Mouse (Mus musculus): ENCODE measurements around the gene Saxo1.

Saxo1 gene

GRCm38 (mm10) chr4:86558228-86558627 lies at the start of gene Saxo1:
Gene Saxo1 (minus strand): TSS chr4:86558328.
- DNase-seq (ENCODE audit: low spot score), result no peak

GRCm38 (mm10) chr4:86591304-86591703 lies 33.2 kb upstream of the Saxo1 start:
- DNase-seq (ENCODE audit: low spot score), result no peak

- DNase-seq (ENCODE audit: low spot score), result no peak
These were observed 30.1 kb upstream of the Saxo1 start for GRCm38 (mm10) chr4:86588236-86588635.

DNA sequence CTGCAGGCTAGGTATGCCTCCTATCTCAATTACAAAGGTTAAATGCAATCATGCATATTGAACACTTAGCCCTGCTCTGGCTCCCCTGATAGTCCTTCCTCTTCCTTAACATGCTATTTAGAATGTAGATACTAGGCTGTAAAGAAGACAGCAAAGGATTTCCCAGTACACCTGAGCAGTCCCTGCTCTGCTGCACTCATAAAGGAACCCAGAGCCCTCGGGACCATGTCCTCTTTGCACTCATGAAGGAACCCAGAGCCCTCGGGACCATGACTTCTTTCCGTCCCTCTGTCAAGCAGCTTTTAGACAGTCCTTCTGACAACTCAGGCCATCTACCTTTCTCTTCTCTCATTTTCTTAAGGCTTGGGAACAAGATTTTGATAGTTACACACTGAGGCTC lies 22.5 kb upstream of the Saxo1 start:
- DNase-seq (ENCODE audit: low spot score), result no peak

DNA sequence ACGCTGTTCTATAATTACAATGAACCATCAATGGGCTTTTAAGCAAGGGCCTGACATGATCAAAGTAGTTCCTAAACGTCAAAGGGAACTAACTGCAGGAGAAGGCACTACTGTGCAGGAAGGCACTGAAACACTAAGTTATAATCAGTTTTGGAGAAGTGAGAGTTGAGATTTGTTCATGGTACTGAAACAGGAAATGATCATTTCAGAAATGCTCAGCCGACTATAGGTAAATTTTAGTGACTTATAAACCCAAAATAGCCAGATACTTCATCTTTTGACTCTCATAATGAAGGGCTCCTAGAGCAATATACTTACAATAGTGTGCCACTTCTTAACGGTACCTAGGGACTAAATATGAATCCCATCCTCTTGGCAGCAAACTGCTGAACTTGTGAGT lies 21.9 kb upstream of the Saxo1 start:
- no peak for DNase-seq (ENCODE audit: low spot score)

GRCm38 (mm10) chr4:86576630-86577225 lies 18.6 kb upstream of the Saxo1 start:
- no peak for DNase-seq (ENCODE audit: low spot score)

DNA sequence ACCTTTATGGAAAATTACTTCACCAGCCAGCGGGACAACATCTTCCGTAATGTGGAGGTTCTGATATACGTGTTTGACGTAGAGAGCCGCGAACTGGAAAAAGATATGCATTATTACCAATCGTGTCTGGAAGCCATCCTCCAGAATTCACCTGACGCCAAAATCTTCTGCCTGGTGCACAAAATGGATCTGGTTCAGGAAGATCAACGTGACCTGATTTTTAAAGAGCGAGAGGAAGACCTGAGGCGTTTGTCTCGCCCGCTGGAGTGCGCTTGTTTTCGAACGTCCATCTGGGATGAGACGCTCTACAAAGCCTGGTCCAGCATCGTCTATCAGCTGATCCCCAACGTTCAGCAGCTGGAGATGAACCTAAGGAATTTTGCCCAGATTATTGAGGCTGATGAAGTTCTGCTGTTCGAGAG lies 18.0 kb upstream of the Saxo1 start:
- no peak for DNase-seq (ENCODE audit: low spot score)

DNA sequence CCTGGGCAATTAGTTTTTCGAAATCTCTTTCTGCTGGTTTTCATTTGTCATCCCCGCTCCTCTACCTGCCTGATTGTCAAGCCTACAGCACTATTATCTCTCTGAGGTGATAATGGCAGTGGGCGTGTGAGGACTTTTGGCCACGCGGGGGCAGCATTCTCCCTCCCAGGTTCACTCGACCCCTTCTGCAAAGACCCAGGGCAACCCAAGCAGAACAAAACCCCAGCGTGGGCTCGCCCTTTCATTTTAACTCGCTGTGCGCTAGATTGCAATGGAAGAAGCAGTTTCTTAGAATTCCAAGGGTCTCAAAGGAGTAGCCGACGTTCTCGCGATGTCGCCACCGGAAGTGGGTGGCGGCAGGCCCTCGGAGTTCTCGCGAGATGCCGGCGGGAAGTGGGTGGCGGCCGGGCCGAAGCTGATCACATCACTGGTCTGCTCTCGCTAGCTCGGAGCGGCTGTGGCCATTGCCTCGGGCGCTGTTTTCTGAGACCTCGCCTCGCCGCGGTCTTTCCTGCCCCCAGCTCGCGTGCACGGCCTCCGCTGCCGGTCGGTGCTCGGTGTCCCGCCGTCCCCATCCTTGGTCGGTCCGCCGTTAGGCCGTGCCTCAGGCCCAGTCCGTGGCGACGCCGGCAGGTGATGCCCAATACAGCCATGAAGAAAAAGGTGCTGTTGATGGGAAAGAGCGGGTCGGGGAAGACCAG lies 17.3 kb upstream of the Saxo1 start, which contains the start of gene Rraga:
Gene Rraga (plus strand): TSS at position 386 of the 701 bp plus-strand sequence.
- DNase-seq (ENCODE audit: low spot score), result peak; percentile 98

GRCm38 (mm10) chr4:86574939-86575282 lies 16.8 kb upstream of the Saxo1 start:
- no peak for DNase-seq (ENCODE audit: low spot score)

DNA sequence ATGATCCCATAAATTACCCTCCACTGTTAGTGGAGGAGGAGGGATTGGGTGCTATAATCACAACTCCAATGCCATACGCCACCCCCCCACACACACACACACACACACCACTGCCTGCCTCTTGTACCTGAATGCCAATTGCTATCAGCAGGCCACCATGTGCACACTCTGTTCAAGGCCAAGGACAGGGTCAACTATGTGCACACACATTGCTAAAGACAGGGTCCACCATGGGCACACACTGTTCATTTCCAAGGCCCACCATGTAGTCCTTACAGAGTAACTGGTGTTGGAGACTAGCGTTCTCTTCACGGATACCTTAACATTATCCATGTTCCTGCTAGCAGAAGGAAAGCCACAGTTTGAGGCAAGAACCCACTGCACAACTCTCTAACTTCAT lies 2.9 kb upstream of the Saxo1 start:
- no peak for DNase-seq (ENCODE audit: low spot score)

DNA sequence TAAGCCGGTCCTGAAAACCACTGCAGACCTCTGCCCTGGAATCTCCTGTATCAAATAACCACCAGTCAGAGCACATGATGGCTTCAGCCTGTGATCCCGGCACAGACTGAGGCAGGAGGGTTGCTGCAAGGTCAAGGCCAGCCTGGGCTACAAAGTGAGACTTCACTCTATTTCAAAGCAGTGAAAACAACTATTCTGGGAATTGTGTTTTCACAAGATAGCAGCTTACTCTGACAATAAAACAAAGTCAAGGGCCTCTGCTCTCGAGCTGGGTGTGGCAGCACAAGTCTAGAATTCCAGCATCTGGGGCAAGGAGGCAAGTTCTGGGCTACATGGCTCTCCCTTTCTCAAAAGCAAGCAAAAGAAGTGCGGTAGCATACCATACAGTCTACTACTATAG lies 878 bp upstream of the Saxo1 start:
- DNase-seq (ENCODE audit: low spot score), result no peak

GRCm38 (mm10) chr4:86557371-86557770 lies 757 bp downstream of the Saxo1 start:
- no peak for DNase-seq (ENCODE audit: low spot score)

DNA sequence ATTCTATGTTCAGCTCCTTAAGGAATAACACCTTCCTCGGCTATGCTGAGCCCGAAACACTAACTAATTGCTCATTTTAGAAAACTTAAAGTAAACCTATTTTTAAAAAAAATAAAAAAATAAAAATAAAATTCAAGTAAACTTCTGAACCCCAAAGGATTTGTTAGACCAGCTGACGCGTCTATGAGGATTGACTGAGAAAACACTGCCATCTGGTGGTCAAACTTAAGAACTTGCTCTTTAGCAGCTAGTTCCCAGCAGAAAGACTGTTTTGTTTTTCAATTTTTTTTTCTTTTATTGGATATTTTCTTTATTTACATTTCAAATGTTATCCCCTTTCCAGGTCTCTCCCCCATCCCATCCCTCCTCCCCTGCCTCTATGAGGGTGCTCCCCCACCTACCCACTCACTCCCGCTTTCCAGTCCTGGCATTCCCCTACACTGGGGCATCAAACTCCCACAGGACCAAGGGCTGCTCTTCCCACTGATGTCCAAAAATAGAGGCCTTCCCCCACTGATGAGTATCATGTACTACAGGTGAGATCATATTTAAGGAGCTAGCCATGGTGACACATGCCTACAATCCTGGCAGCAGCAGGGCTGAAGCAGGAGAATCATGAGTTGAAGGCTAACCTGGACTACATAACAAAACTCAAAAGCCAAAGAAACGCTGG lies 3.0 kb downstream of the Saxo1 start:
- no peak for DNase-seq (ENCODE audit: low spot score)

DNA sequence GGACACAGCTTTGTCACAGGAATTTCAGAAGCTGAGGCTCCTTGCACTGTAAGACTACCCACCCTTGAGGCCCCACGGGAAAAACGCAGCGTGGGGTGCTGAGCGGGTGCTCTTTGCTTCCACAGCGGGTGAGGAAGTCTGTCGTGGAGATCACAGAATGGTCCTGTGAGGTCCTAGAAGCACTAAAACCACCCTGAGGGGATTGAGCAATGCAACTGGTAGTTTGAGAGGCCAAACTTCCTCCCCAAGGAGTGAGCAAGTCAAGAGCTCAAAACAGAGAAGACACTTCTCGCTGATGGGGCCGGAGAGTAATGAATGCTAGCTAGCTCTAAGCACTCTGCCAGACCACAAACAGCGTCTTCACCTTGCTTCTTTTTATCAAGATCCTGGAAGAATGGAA lies 9.8 kb downstream of the Saxo1 start:
- no peak for DNase-seq (ENCODE audit: low spot score)

DNA sequence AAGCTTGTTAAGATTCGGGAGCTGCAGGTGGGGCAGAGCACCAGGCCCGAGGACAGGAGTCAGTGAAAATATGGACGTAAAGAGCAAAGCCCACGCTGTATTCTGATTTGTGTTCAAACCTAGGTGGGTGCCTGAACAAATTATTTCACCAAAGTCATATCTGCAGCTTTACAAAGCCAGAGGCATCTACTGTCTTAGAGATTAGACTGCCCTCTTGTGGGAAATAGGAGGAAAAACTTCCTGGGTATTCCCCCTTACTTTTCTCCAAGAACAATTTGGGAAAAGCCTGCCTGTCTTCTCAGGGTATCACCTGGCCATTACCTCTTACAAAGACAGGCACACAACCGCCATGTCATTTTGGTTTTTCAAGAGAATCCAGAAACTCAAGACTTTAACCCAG lies 12.5 kb downstream of the Saxo1 start:
- no peak for DNase-seq (ENCODE audit: low spot score)

DNA sequence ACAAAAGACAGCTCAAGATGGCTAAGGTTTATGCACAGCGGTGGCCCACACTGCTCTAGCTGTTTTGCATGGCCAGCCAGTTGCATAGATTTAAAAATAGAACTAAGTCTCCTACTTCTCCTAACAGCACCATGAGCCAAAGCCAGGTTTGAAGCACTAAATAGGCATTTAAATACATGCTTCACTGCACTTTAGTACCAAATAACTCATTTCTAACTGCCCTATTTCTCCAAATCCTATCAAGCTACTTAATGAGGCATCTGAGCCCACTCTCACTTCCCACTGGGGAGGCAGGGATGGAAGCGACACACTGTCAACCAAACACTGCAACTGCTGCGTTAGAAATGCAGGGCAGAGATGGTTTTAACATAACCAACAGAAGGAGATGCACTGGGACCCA lies 14.1 kb downstream of the Saxo1 start:
- no peak for DNase-seq (ENCODE audit: low spot score)

- no peak for DNase-seq (ENCODE audit: low spot score)
These were observed 16.6 kb downstream of the Saxo1 start for GRCm38 (mm10) chr4:86541573-86541972.

GRCm38 (mm10) chr4:86538936-86539335 lies 19.2 kb downstream of the Saxo1 start:
- DNase-seq (ENCODE audit: low spot score), result no peak

DNA sequence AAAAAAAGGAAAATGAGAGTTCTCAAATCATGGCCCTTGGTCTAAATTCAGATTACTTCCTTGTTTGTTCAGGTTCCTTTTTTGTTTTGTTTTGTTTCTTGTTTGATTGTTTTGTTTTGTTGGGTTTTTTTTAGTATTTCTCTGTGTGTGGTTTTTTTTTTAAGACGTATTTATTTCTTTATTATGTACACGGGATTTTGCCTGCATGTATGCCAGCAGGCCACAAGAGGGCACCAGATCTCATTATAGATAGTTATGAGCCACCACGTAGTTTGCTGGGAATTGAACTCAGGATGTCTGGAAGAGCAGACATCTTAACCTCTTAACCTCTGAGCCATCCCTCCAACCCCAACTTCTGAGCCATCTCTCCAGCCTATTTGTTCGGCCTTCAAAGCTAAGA lies 20.2 kb downstream of the Saxo1 start:
- DNase-seq (ENCODE audit: low spot score), result peak; percentile 53

DNA sequence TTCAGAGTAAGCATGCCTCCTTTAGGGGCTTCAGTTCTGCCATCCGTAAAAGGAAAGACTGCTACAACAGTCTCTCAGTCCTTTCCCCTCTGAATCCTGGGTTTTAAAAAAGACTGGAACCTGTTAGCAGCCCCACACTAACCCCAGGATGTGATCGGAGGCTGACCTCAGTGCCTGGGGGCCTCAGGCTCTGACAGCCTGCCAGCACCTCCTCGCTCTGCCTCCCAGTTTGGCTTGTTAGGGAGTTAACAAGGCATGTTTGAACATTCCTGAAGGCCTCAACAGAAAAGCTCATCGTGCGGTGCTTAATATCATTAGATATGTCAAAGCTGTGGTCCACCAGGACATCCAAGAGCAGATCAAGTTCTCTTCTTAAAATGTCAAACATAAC lies 24.0 kb downstream of the Saxo1 start:
- DNase-seq (ENCODE audit: low spot score), result no peak

DNA sequence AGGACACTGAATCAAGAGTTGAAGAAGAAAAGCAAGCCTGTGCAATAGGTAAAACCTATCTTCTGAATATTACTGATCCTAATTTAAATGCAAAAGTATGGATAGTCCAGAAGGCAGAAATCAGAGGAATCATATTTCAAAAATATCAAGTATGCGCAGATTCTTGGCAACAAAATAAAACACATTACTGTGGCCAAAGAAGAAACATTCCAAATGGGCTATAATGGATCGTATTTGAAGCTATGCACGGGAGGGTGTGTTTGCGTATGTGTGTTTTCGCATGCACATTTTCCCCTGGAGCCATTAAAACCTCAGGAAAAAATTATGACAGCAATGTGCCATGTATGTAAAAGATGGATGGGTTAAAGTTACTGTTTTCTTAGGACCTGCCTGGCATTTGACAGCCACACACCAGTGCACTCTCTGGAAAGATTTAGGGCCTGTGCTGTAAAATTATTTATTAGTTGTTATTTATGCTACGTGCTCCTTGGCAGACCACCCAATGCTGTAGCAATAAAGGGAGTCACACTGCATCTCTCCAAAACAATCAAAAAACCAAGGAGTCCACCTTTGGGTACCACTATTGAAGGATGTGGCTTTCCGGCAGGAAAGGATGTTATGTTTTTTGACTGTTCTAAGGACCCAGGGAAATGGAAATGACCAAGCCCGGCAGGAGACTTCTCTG lies 24.6 kb downstream of the Saxo1 start:
- DNase-seq (ENCODE audit: low spot score), result no peak

DNA sequence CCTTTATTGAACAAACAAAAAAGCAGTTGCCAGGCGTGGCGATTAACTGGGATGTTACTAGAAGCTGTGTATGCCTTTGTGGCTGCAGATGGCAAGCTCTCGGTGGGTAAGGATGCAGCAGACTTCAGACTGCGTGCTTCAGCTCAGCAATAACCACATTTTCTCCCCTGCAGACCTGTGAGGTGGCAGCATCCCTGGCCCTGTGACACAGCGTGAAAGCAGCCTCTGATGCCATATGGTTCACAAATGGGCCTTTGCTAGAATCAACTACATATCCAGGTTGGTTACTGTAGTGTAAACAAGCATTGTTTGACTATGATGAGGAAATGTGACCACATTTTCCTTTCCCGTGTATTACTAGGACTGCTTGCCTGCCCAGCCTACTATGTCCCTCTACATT lies 29.0 kb downstream of the Saxo1 start:
- no peak for DNase-seq (ENCODE audit: low spot score)

All from testis, postnatal 10 days (tissue).